Mouse (Mus musculus): Measurements from ENCODE around the gene Rab5c. TPM values are rescaled to one million over a fixed set of nuclear protein-coding genes. Genes with fewer than 3 reads are reported as not detected.
A peak's percentile ranks its signal among the peaks of the same experiment; 100 is the strongest.

The Rab5c gene
- polyA plus RNA-seq, 1 experiment from 2014 or later = 55.5 TPM

GRCm38 (mm10) chr11:100735954-100736745, 1.9 kb downstream of the Rab5c start:
- Histone ChIP-seq H3K4me3 (ENCODE audit: low read depth, low read length) (0 out of 2 replicates have a peak overlapping the region, but pooled peaks have one; percentile 99), H3K4me1 (ENCODE audit: control insufficient read depth, insufficient read depth, low read length) (peaks cover 13% of the 10 kb centered on the region), H3K9ac (replicated peaks; ENCODE audit: low read depth, low read length) (no peak overlapping the region; the same call in 1 of the 2 replicates), H3K9me3 (ENCODE audit: control insufficient read depth, low read depth, low read length) (no peaks in the 10 kb centered on the region), H3K36me3 (ENCODE audit: control insufficient read depth, insufficient read depth, low read length) (no peaks in the 10 kb centered on the region; the same call in 1 of the 2 replicates), H3K4me2 (replicated peaks; ENCODE audit: low read depth, low read length) (peak overlapping the region; percentile 16; the same call in 1 of the 2 replicates), H3K27me3 (ENCODE audit: control insufficient read depth, insufficient read depth, low read length) (no peaks in the 10 kb centered on the region), H3K27ac (ENCODE audit: low read length) (no peak overlapping the region)
- ATAC-seq (ENCODE audit: insufficient number of reproducible peaks, insufficient read depth, low FRiP score, low read depth) = no peak
- WGBS = 68% methylated on average over 14 of the region's 14 CpGs

- ATAC-seq (ENCODE audit: insufficient number of reproducible peaks, insufficient read depth, low FRiP score, low read depth) = no peak
- Histone ChIP-seq H3K36me3 (ENCODE audit: control insufficient read depth, insufficient read depth, low read length) (no peaks in the 10 kb centered on the region; the same call in 1 of the 2 replicates), H3K27ac (ENCODE audit: low read length) (no peak overlapping the region), H3K4me2 (replicated peaks; ENCODE audit: low read depth, low read length) (0 out of 2 replicates have a peak overlapping the region, but pooled peaks have one; percentile 16), H3K4me1 (ENCODE audit: control insufficient read depth, insufficient read depth, low read length) (peaks cover 13% of the 10 kb centered on the region), H3K27me3 (ENCODE audit: control insufficient read depth, insufficient read depth, low read length) (no peaks in the 10 kb centered on the region), H3K9me3 (ENCODE audit: control insufficient read depth, low read depth, low read length) (no peaks in the 10 kb centered on the region), H3K9ac (replicated peaks; ENCODE audit: low read depth, low read length) (no peak overlapping the region), H3K4me3 (ENCODE audit: low read depth, low read length) (no peak overlapping the region)
- 86% methylated on average over 9 of the region's 9 CpGs for WGBS
Observed at GRCm38 (mm10) chr11:100735134-100735865, 2.7 kb downstream of the Rab5c start.

GRCm38 (mm10) chr11:100730477-100731205, 7.4 kb downstream of the Rab5c start:
- no peaks in the 10 kb centered on the region for H3K27me3 ChIP-seq (ENCODE audit: control insufficient read depth, insufficient read depth, low read length)
- H3K9ac ChIP-seq (replicated peaks; ENCODE audit: low read depth, low read length) = no peak overlapping the region
- WGBS = 88% methylated on average over 6 of the region's 6 CpGs
- no peaks in the 10 kb centered on the region for H3K4me1 ChIP-seq (ENCODE audit: control insufficient read depth, insufficient read depth, low read length)
- H3K27ac ChIP-seq (ENCODE audit: low read length) = no peak overlapping the region
- peaks cover 5% of the 10 kb centered on the region for H3K36me3 ChIP-seq (ENCODE audit: control insufficient read depth, insufficient read depth, low read length)
- no peak overlapping the region for H3K4me3 ChIP-seq (ENCODE audit: low read depth, low read length)
- ATAC-seq (ENCODE audit: insufficient number of reproducible peaks, insufficient read depth, low FRiP score, low read depth) = no peak
- H3K9me3 ChIP-seq (ENCODE audit: control insufficient read depth, low read depth, low read length) = no peaks in the 10 kb centered on the region
- no peak overlapping the region for H3K4me2 ChIP-seq (replicated peaks; ENCODE audit: low read depth, low read length)

- no peaks in the 10 kb centered on the region for H3K9me3 ChIP-seq (ENCODE audit: control insufficient read depth, low read depth, low read length)
- no peak overlapping the region for H3K27ac ChIP-seq (ENCODE audit: low read length)
- H3K9ac ChIP-seq (replicated peaks; ENCODE audit: low read depth, low read length) = no peak overlapping the region
- H3K27me3 ChIP-seq (ENCODE audit: control insufficient read depth, insufficient read depth, low read length) = no peaks in the 10 kb centered on the region
- H3K4me3 ChIP-seq (ENCODE audit: low read depth, low read length) = no peak overlapping the region
- no peak overlapping the region for H3K4me2 ChIP-seq (replicated peaks; ENCODE audit: low read depth, low read length)
- ATAC-seq (ENCODE audit: insufficient number of reproducible peaks, insufficient read depth, low FRiP score, low read depth) = no peak
- peaks cover 5% of the 10 kb centered on the region for H3K36me3 ChIP-seq (ENCODE audit: control insufficient read depth, insufficient read depth, low read length)
- peaks cover 5% of the 10 kb centered on the region for H3K4me1 ChIP-seq (ENCODE audit: control insufficient read depth, insufficient read depth, low read length)
- 88% methylated on average over 4 of the region's 4 CpGs for WGBS
Observed at GRCm38 (mm10) chr11:100729976-100730375, 8.0 kb downstream of the Rab5c start.

GRCm38 (mm10) chr11:100728601-100729000, 9.4 kb downstream of the Rab5c start:
- no peaks in the 10 kb centered on the region for H3K27me3 ChIP-seq (ENCODE audit: control insufficient read depth, insufficient read depth, low read length)
- H3K27ac ChIP-seq (ENCODE audit: low read length) = no peak overlapping the region
- H3K4me3 ChIP-seq (ENCODE audit: low read depth, low read length) = no peak overlapping the region
- no peaks in the 10 kb centered on the region for H3K9me3 ChIP-seq (ENCODE audit: control insufficient read depth, low read depth, low read length)
- peaks cover 5% of the 10 kb centered on the region for H3K36me3 ChIP-seq (ENCODE audit: control insufficient read depth, insufficient read depth, low read length)
- no peak overlapping the region for H3K4me2 ChIP-seq (replicated peaks; ENCODE audit: low read depth, low read length)
- peaks cover 12% of the 10 kb centered on the region for H3K4me1 ChIP-seq (ENCODE audit: control insufficient read depth, insufficient read depth, low read length)
- WGBS = 75% methylated on average over 6 of the region's 6 CpGs
- ATAC-seq (ENCODE audit: insufficient number of reproducible peaks, insufficient read depth, low FRiP score, low read depth) = no peak
- H3K9ac ChIP-seq (replicated peaks; ENCODE audit: low read depth, low read length) = no peak overlapping the region

GRCm38 (mm10) chr11:100727201-100727600, 10.8 kb downstream of the Rab5c start:
- WGBS = 96% methylated on average over 3 of the region's 3 CpGs
- H3K36me3 ChIP-seq (ENCODE audit: control insufficient read depth, insufficient read depth, low read length) = peaks cover 5% of the 10 kb centered on the region
- no peaks in the 10 kb centered on the region for H3K27me3 ChIP-seq (ENCODE audit: control insufficient read depth, insufficient read depth, low read length)
- H3K4me3 ChIP-seq (ENCODE audit: low read depth, low read length) = no peak overlapping the region
- no peak overlapping the region for H3K27ac ChIP-seq (ENCODE audit: low read length)
- ATAC-seq (ENCODE audit: insufficient number of reproducible peaks, insufficient read depth, low FRiP score, low read depth) = no peak
- H3K4me2 ChIP-seq (replicated peaks; ENCODE audit: low read depth, low read length) = no peak overlapping the region
- H3K9ac ChIP-seq (replicated peaks; ENCODE audit: low read depth, low read length) = no peak overlapping the region
- peaks cover 12% of the 10 kb centered on the region for H3K4me1 ChIP-seq (ENCODE audit: control insufficient read depth, insufficient read depth, low read length)
- no peaks in the 10 kb centered on the region for H3K9me3 ChIP-seq (ENCODE audit: control insufficient read depth, low read depth, low read length)

GRCm38 (mm10) chr11:100724919-100725512, 13.0 kb downstream of the Rab5c start:
- H3K9ac ChIP-seq (replicated peaks; ENCODE audit: low read depth, low read length) = no peak overlapping the region
- no peak overlapping the region; the same call in 1 of the 2 replicates for H3K4me2 ChIP-seq (replicated peaks; ENCODE audit: low read depth, low read length)
- H3K27ac ChIP-seq (ENCODE audit: low read length) = peak overlapping the region; percentile 58
- H3K4me3 ChIP-seq (ENCODE audit: low read depth, low read length) = no peak overlapping the region
- peaks cover 17% of the 10 kb centered on the region for H3K4me1 ChIP-seq (ENCODE audit: control insufficient read depth, insufficient read depth, low read length)
- 37% methylated on average over 5 of the region's 5 CpGs for WGBS
- no peaks in the 10 kb centered on the region for H3K27me3 ChIP-seq (ENCODE audit: control insufficient read depth, insufficient read depth, low read length)
- ATAC-seq (ENCODE audit: insufficient number of reproducible peaks, insufficient read depth, low FRiP score, low read depth) = no peak
- H3K9me3 ChIP-seq (ENCODE audit: control insufficient read depth, low read depth, low read length) = no peaks in the 10 kb centered on the region
- H3K36me3 ChIP-seq (ENCODE audit: control insufficient read depth, insufficient read depth, low read length) = peaks cover 5% of the 10 kb centered on the region

Data from stomach, embryonic 14.5 days (tissue).